Mouse (Mus musculus): ENCODE data around the gene Mcm9.
"Not testable (repeated sequence)": the region's sequence is repeated elsewhere in the genome, so short reads cannot be mapped to it uniquely, and the experiment has no call there.

The Mcm9 gene

DNA sequence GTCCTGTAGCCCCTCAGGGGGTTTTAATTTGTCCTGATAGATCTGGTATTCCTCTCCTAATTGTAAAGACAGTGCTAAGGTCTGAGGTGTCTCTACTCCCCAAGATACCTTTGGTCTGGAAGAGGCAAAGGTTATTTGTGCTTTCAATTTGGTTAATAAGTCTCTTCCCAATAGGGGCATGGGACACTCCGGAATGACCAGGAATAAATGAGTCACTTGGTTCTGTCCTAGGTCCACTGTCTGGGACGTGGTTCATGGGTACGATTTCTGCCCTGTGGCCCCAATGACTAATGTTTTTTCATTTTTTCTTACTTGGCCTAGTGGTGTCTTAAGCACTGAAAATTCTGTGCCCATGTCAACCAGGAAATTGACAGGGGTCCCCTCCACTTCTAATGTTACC, 134.9 kb downstream of the Mcm9 start:
- not testable (repeated sequence) for DNase-seq

DNA sequence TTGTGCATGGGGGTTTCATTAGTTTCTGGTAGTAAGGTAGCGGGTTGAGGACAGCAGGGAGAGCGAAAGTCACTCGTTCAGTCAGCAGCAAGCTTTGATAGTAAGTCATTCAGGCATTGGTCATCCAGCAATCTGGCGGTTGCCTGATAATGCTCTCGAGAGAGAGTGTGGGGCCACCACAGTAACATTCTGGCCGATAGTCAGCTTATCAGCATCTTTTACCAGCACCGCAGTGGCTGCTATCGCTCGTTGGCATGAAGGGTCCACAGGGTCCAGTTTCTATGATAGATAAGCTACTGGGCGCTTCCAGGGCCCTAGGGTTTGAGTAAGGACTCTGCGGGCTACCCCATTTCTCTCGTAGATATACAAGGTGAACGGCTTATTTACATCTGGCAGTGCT, 136.3 kb downstream of the Mcm9 start:
- DNase-seq: peak; percentile 84

All from heart, adult 11 months (tissue).